Mouse (Mus musculus) hindbrain, postnatal 0 days (tissue): ENCODE measurements around the gene Cep95. TPM values are rescaled to one million over a fixed set of nuclear protein-coding genes. Genes with fewer than 3 reads are reported as not detected.
A peak's percentile ranks its signal among the peaks of the same experiment; 100 is the strongest.

Experiments used
- ATAC-seq: fragments of 200-750 bp; cut with Nextera tagmentation; 2 replicates; pipeline ENCODE4 v1.8.0; 2017; ENCODE audit warnings: mild to moderate bottlenecking, moderate TSS enrichment, moderate library complexity
- DNase-seq: peaks from one replicate; pipeline ENCODE4 v3.0.0-alpha.2; 2015; ENCODE audit warnings: low spot score
- H3K27ac ChIP-seq: fragments of 300-500 bp; sonication (generic); 2 replicates; pipeline ENCODE4 v1.5.1; 2014; ENCODE audit warnings: mild to moderate bottlenecking
- H3K27me3 ChIP-seq: fragments of 300-500 bp; sonication (generic); 2 replicates; pipeline ENCODE4 v1.6.1; 2014; ENCODE audit warnings: low read length, mixed read lengths; ENCODE audit not compliant: insufficient read depth
- H3K36me3 ChIP-seq: fragments of 300-500 bp; sonication (generic); 2 replicates; pipeline ENCODE4 v1.6.1; 2014; ENCODE audit warnings: low read length, mixed read lengths; ENCODE audit not compliant: insufficient read depth
- H3K4me1 ChIP-seq: fragments of 300-500 bp; sonication (generic); 2 replicates; pipeline ENCODE4 v1.6.1; 2014; ENCODE audit warnings: antibody characterized with exemption, low read length, mixed read lengths; ENCODE audit not compliant: insufficient read depth
- H3K4me2 ChIP-seq: fragments of 300-500 bp; sonication (generic); 2 replicates; pipeline ENCODE4 v1.6.1; 2014; ENCODE audit warnings: low read depth, mild to moderate bottlenecking, low read length, moderate library complexity, mixed read lengths
- H3K4me3 ChIP-seq: fragments of 300-500 bp; sonication (generic); 2 replicates; pipeline ENCODE4 v1.5.1; 2014; ENCODE audit warnings: low read length
- H3K9ac ChIP-seq: fragments of 300-500 bp; sonication (generic); replicated peaks from 2 replicates; pipeline ENCODE4 v1.6.1; 2014; ENCODE audit warnings: mild to moderate bottlenecking, low read length, moderate library complexity, mixed read lengths
- H3K9me3 ChIP-seq: fragments of 300-500 bp; sonication (generic); 2 replicates; pipeline ENCODE4 v1.6.1; 2016; ENCODE audit warnings: low read length, mixed read lengths
- CTCF ChIP-seq: IDR thresholded peaks from 2 replicates; pipeline ENCODE4 v1.5.1; 2016; ENCODE audit warnings: antibody characterized with exemption, control low read depth, low read depth
- WGBS: fragments of 180-500 bp; shearing (Covaris S2); extraction: QIAGEN DNeasy Blood & Tissue Kit; methylation state at CpG from one replicate; pipeline ENCODE4 v1.1.7; 2014; 5-methylcytosine and 5-hydroxymethylcytosine counted together
- polyA plus RNA-seq: library from polyadenylated mRNA; unstranded; fragments of >200 nt; fragmentation: Nextera tagmentation; extraction: Ambion mirVana; gene quantifications from 2 replicates; pipeline ENCODE4 v1.2.1, GENCODE M21; 2015
- total RNA-seq: library from RNA; depleted of rRNA; stranded (reverse); fragments of >200 nt; gene quantifications from 2 replicates; pipeline ENCODE4 v1.2.3, GENCODE M21; 2014

Gene Cep95
- total and polyA plus RNA-seq, 2 experiments from 2014 or later: 7.2 to 9.0 TPM

DNA sequence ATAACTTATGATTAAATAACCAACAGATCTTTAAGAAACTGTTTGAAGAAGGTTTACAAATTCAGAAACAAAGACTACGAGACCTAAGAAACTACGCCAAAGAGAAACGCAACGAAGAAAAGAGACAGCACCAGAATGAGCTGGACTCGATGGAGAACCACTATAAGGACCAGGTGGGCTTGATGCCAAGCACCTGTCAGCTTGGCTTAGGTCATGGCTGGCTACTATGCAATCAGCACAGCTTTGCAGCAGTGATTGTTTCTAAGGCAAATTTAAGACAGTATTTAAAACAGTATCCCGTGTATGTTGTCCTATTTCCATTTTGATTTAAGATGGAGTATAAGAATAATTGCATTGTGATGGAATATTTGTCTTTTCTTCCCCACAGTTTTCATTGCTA, 28.8 kb downstream of the Cep95 start:
- H3K4me1 ChIP-seq: 0 out of 2 replicates have a peak, but pooled peaks cover 4% of the 10 kb centered on the region
- peak overlapping the region; percentile 67; the same call in 1 of the 2 replicates for H3K27ac ChIP-seq
- no peaks in the 10 kb centered on the region for H3K27me3 ChIP-seq
- no peak for ATAC-seq
- DNase-seq: peak; percentile 67
- H3K9me3 ChIP-seq: no peaks in the 10 kb centered on the region
- no peak overlapping the region for H3K4me3 ChIP-seq
- H3K9ac ChIP-seq: no peak overlapping the region
- H3K36me3 ChIP-seq: peaks cover 44% of the 10 kb centered on the region
- TF ChIP-seq CTCF: no peak
- 52% methylated on average over 6 of the region's 6 CpGs for WGBS
- no peak overlapping the region for H3K4me2 ChIP-seq

DNA sequence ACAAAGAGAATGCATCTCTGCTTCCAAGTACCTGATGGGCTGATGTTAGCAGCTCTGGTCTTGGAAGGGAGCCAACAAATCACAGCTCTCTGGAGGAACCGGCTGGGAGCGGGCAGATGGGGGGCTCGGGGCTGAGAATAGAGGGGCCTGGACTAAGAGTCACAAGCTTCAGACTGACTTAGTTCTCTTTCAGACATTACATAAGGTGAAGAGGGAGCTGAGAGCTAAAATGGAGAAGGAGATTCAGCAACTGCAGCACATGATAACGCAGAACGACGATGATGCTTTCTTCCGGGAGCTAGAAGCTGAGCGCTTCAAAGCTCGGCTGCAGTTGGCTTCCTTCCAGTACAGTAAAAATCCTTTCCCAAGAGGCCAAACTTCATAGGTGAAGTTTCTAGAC, 29.3 kb downstream of the Cep95 start:
- Histone ChIP-seq H3K9me3 (no peaks in the 10 kb centered on the region), H3K4me3 (no peak overlapping the region), H3K36me3 (peaks cover 44% of the 10 kb centered on the region), H3K4me1 (0 out of 2 replicates have a peak, but pooled peaks cover 4% of the 10 kb centered on the region), H3K27me3 (no peaks in the 10 kb centered on the region), H3K9ac (no peak overlapping the region), H3K4me2 (no peak overlapping the region), H3K27ac (peak overlapping the region; percentile 67)
- 30% methylated on average over 9 of the region's 9 CpGs for WGBS
- TF ChIP-seq CTCF: no peak
- DNase-seq: peak; percentile 74
- ATAC-seq: peak; percentile 44; the same call in 1 of the 2 replicates

DNA sequence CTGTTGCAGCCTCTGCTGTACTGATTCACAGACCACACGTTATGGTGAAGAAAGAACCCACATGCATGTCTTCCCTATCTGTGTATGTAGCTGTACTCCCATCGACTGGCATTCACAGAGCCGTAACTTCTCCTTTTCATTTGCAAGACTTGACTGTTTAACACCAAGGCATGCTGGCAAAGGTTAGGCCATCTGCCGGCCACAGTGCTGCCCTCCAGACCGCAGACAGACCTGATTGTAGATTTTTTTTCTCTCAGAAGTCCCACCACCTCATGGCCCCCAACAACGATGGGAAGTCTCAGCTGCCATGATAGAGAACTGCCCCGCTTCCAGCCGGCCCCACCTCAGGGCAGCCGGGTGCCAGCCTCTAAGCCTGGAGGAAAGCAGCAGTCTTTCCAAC, 30.5 kb downstream of the Cep95 start:
- Histone ChIP-seq H3K4me2 (no peak overlapping the region), H3K9me3 (no peaks in the 10 kb centered on the region), H3K9ac (no peak overlapping the region), H3K4me3 (no peak overlapping the region), H3K4me1 (0 out of 2 replicates have a peak, but pooled peaks cover 4% of the 10 kb centered on the region), H3K27ac (peak overlapping the region; percentile 67; the same call in 1 of the 2 replicates), H3K36me3 (peaks cover 37% of the 10 kb centered on the region), H3K27me3 (no peaks in the 10 kb centered on the region)
- TF ChIP-seq CTCF: no peak
- ATAC-seq (no peak), DNase-seq (no peak)
- WGBS: 77% methylated on average over 9 of the region's 9 CpGs

DNA sequence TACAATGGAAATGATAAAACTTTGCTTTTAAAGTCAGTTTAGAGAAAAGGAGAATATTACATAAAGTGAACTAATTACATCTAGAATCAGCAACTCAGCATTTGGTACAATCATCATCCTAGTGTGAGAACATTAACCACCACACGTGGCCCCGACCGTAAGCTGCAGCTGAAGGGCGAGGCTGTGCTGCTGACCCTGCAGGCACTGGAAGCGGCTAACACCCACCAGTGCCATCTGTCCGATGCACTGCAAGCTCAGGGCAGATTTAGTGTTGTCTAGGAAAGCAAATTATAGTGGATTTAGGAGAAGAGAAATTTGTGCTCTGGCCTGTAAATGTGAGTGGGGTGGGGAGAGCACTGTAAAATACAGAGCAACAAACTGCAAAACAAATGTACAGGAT, 31.2 kb downstream of the Cep95 start:
- H3K36me3 ChIP-seq: peaks cover 36% of the 10 kb centered on the region
- H3K4me1 ChIP-seq: 0 out of 2 replicates have a peak, but pooled peaks cover 4% of the 10 kb centered on the region
- no peak overlapping the region for H3K9ac ChIP-seq
- 60% methylated on average over 6 of the region's 6 CpGs for WGBS
- no peaks in the 10 kb centered on the region for H3K27me3 ChIP-seq
- no peak overlapping the region for H3K4me2 ChIP-seq
- no peaks in the 10 kb centered on the region for H3K9me3 ChIP-seq
- ATAC-seq (0 out of 2 replicates have a peak, but pooled peaks have one; percentile 27), DNase-seq (no peak)
- TF ChIP-seq CTCF: no peak
- H3K4me3 ChIP-seq: no peak overlapping the region
- H3K27ac ChIP-seq: peak overlapping the region; percentile 5; the same call in 1 of the 2 replicates

DNA sequence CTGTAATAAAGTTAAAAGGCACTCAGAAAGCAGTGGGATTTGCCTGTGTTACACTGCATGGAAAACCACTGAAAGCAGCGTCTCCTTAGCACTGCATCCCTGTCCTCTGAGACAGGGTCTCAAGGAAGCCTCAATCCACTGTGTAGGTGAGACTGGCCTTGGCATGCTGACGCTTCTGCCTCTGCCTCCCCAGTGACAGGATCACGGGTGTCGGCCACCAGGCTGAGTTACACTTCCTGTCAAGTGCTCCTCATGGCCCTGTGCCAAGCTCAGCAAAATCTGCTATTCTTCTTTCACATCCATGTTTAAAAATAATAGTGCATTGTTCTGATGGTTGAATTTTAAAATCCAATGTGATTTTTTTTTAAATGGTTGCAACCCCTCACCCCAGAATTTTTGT, 31.9 kb downstream of the Cep95 start:
- 53% methylated on average over 4 of the region's 4 CpGs for WGBS
- Histone ChIP-seq H3K27me3 (no peaks in the 10 kb centered on the region), H3K4me2 (no peak overlapping the region), H3K9ac (no peak overlapping the region), H3K4me3 (no peak overlapping the region), H3K36me3 (peaks cover 31% of the 10 kb centered on the region), H3K27ac (peak overlapping the region; percentile 22; the same call in 1 of the 2 replicates), H3K4me1 (0 out of 2 replicates have a peak, but pooled peaks cover 4% of the 10 kb centered on the region), H3K9me3 (no peaks in the 10 kb centered on the region)
- ATAC-seq (no peak), DNase-seq (no peak)
- TF ChIP-seq CTCF: no peak

DNA sequence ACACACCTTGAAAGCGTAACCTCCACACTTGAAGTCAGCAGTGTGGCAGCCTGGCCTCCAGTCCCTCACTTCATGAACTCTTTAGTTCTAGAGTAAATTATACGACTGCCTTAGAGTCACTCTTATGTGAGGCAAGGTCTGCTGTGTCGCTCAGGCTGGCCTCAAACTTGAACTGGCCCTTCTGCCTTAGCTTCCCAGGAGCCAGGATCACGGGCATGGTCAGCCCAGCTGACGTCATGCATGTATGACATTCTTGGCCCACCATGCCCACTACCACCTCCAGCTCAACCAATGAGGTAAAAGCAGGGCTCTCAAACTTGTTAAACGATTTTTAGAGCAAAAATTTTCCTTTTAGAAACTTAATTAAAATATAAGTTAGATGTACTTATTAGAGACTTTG, 32.3 kb downstream of the Cep95 start:
- 79% methylated on average over 6 of the region's 6 CpGs for WGBS
- ATAC-seq (no peak), DNase-seq (no peak)
- Histone ChIP-seq H3K4me2 (no peak overlapping the region), H3K9ac (no peak overlapping the region), H3K27me3 (no peaks in the 10 kb centered on the region), H3K4me3 (no peak overlapping the region), H3K9me3 (no peaks in the 10 kb centered on the region), H3K4me1 (0 out of 2 replicates have a peak, but pooled peaks cover 4% of the 10 kb centered on the region), H3K27ac (peak overlapping the region; percentile 22; the same call in 1 of the 2 replicates), H3K36me3 (peaks cover 30% of the 10 kb centered on the region)
- no peak for TF ChIP-seq CTCF

DNA sequence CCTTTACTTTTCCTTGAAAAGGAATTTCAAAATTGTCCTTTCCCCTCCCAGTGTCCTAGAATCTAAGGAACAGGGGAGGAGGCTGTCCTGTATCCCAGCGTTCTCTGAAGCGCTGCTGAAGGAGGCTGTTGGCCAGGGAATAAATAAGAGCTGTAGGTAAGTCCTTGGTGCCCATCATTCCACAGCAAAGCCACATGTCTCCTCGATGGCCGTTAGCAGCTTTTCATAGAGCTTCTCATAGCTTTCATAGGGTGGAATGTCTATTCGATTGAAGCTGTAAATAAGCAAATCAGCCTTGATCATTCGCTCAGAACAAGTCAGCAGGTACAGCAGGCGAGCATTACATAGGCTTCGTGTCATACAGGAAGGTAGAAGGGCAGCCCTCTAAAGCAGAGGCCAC, 33.4 kb downstream of the Cep95 start:
- Histone ChIP-seq H3K9ac (no peak overlapping the region), H3K27ac (peak overlapping the region; percentile 60), H3K4me3 (no peak overlapping the region), H3K9me3 (no peaks in the 10 kb centered on the region), H3K36me3 (peaks cover 31% of the 10 kb centered on the region), H3K4me1 (0 out of 2 replicates have a peak, but pooled peaks cover 4% of the 10 kb centered on the region), H3K4me2 (no peak overlapping the region), H3K27me3 (no peaks in the 10 kb centered on the region)
- 84% methylated on average over 8 of the region's 8 CpGs for WGBS
- no peak for TF ChIP-seq CTCF
- no peak for ATAC-seq
- DNase-seq: no peak
